In genomic region chr13:48849155-48849554, GRCm38 (mm10) we compare ENCODE assay signal across 8 mouse cellular contexts. TPM values are rescaled to one million over a fixed set of nuclear protein-coding genes. Genes with fewer than 3 reads are reported as not detected.
DNase-seq lines count a peak whose midpoint lies in the region; ATAC-seq and TF ChIP-seq lines count a peak whose summit lies in the region.

No protein-coding gene starts in this region.

- H3K9me3 ChIP-seq in hindbrain, embryonic 13.5 days: no peaks in the 10 kb centered on the region
- H3K9me3 ChIP-seq in hindbrain, embryonic 16.5 days (ENCODE audit: control insufficient read depth, low read length): no peaks in the 10 kb centered on the region
- no peaks in the 10 kb centered on the region for H3K9me3 ChIP-seq in ES-Bruce4 (replicated peaks; ENCODE audit: control insufficient read depth, insufficient read depth, low read length, poor library complexity, severe bottlenecking)

- peaks cover 57% of the 10 kb centered on the region for H3K4me1 ChIP-seq in hindbrain, embryonic 13.5 days (replicated peaks)
- H3K4me1 ChIP-seq in hindbrain, embryonic 16.5 days (ENCODE audit: control insufficient read depth, insufficient read depth, low read depth, low read length): peaks cover 25% of the 10 kb centered on the region
- no peaks in the 10 kb centered on the region for H3K4me1 ChIP-seq in ES-Bruce4 (ENCODE audit: control insufficient read depth, insufficient read depth, low read length)

- DNase-seq in brain, adult 2 months (ENCODE audit: low read depth, low spot score): peak; percentile 72
- DNase-seq in kidney, postnatal 10 days: peak; percentile 81
- DNase-seq in urinary bladder, postnatal 4 days (ENCODE audit: low spot score in 2 of 2): no peak
- DNase-seq in layer of hippocampus, postnatal 14 days (ENCODE audit: low spot score in 2 of 2): no peak

- 37% methylated on average over 3 of the region's 3 CpGs for WGBS in hindbrain, embryonic 13.5 days
- 31% methylated on average over 3 of the region's 3 CpGs for WGBS in hindbrain, embryonic 16.5 days

- no peaks in the 10 kb centered on the region for H3K36me3 ChIP-seq in hindbrain, embryonic 13.5 days
- H3K36me3 ChIP-seq in hindbrain, embryonic 16.5 days (ENCODE audit: control insufficient read depth, insufficient read depth, low read length): no peaks in the 10 kb centered on the region
- no peaks in the 10 kb centered on the region for H3K36me3 ChIP-seq in ES-Bruce4 (ENCODE audit: control insufficient read depth, insufficient read depth, low read length, poor library complexity, severe bottlenecking)

- 0 out of 2 replicates have a peak overlapping the region, but pooled peaks have one; percentile 24 for H3K9ac ChIP-seq in hindbrain, embryonic 13.5 days
- H3K9ac ChIP-seq in hindbrain, embryonic 16.5 days (ENCODE audit: low read depth, low read length): no peak overlapping the region
- H3K9ac ChIP-seq in ES-Bruce4 (ENCODE audit: low read depth, poor library complexity, severe bottlenecking): 0 out of 2 replicates have a peak overlapping the region, but pooled peaks have one; percentile 33

- H3K4me2 ChIP-seq in hindbrain, embryonic 13.5 days: no peak overlapping the region
- H3K4me2 ChIP-seq in hindbrain, embryonic 16.5 days (ENCODE audit: low read length): no peak overlapping the region

- no peaks in the 10 kb centered on the region for H3K27me3 ChIP-seq in hindbrain, embryonic 13.5 days
- H3K27me3 ChIP-seq in hindbrain, embryonic 16.5 days (replicated peaks; ENCODE audit: control insufficient read depth, insufficient read depth, low read length): no peaks in the 10 kb centered on the region
- H3K27me3 ChIP-seq in ES-Bruce4 (ENCODE audit: control insufficient read depth, insufficient read depth, low read length, poor library complexity, severe bottlenecking): no peaks in the 10 kb centered on the region

- ATAC-seq in hindbrain, embryonic 13.5 days (ENCODE audit: low FRiP score): no peak
- ATAC-seq in hindbrain, embryonic 16.5 days: no peak
- no peak for ATAC-seq in megakaryocyte-erythroid progenitor cell, adult 5-6 weeks (replicated peaks; ENCODE audit: low FRiP score, low TSS enrichment, poor library complexity, severe bottlenecking)

- no peak for TF ChIP-seq EP300 in ES-Bruce4 (IDR thresholded peaks at IDR 0.05; ENCODE audit: insufficient read depth, low read depth, low read length)

- H3K4me3 ChIP-seq in hindbrain, embryonic 13.5 days: no peak overlapping the region
- H3K4me3 ChIP-seq in hindbrain, embryonic 16.5 days (ENCODE audit: low read length): no peak overlapping the region
- no peak overlapping the region for H3K4me3 ChIP-seq in ES-Bruce4 (ENCODE audit: low read depth, low read length)

- peak overlapping the region; percentile 48 for H3K27ac ChIP-seq in hindbrain, embryonic 13.5 days
- H3K27ac ChIP-seq in hindbrain, embryonic 16.5 days (ENCODE audit: low read depth, low read length): no peak overlapping the region
- H3K27ac ChIP-seq in ES-Bruce4 (ENCODE audit: insufficient read depth, low read length): no peak overlapping the region

- no peak for TF ChIP-seq POLR2A in ES-Bruce4 (IDR thresholded peaks at IDR 0.05; ENCODE audit: insufficient read depth, low read length)

- TF ChIP-seq CTCF in ES-Bruce4 (IDR thresholded peaks at IDR 0.05; ENCODE audit: low read depth, low read length): no peak

RNA-seq across cellular contexts. Expression of gene Phf2, which starts 21.8 kb away (rescaled TPM):
- polyA plus RNA-seq in hindbrain, embryonic 13.5 days (2015; fragmentation: Nextera tagmentation; extraction: Ambion mirVana): 9.4 and 9.6 TPM in 2 replicates
- polyA plus RNA-seq in hindbrain, embryonic 16.5 days (2015; fragmentation: Nextera tagmentation; extraction: Ambion mirVana): 6.1 and 7.2 TPM in 2 replicates
- 8.7 and 9.0 TPM in 2 replicates for polyA plus RNA-seq in ES-Bruce4 (2011; ENCODE audit: insufficient read depth, insufficient read length, low read depth, missing spikeins)
- total RNA-seq in megakaryocyte-erythroid progenitor cell, adult 5-6 weeks (2014; fragmentation: Nextera tagmentation): 25.2 and 26.1 TPM in 2 replicates
- 6.1 and 10.9 TPM in 2 replicates for total RNA-seq in megakaryocyte-erythroid progenitor cell, adult 5-6 weeks (2017)
- total RNA-seq in layer of hippocampus, postnatal 14 days (2021): 10 to 100 TPM; 30.5 to 30.8 TPM

Comparison
In these comparisons a context has a peak if more than half of its experiments do, and no peak if none do; other contexts are left out.
1. DNase-seq: peak in brain, adult 2 months (single experiment) and kidney, postnatal 10 days (single experiment); none in urinary bladder, postnatal 4 days (0 of 2) and layer of hippocampus, postnatal 14 days (0 of 2).